Mouse (Mus musculus): Measurements from ENCODE around the gene Slfnl1. TPM values are rescaled to one million over a fixed set of nuclear protein-coding genes. Genes with fewer than 3 reads are reported as not detected.

Slfnl1 gene
- 0.11 and 0.14 TPM in 2 replicates for polyA plus RNA-seq (2014; fragmentation: Nextera tagmentation; extraction: Ambion mirVana)

DNA sequence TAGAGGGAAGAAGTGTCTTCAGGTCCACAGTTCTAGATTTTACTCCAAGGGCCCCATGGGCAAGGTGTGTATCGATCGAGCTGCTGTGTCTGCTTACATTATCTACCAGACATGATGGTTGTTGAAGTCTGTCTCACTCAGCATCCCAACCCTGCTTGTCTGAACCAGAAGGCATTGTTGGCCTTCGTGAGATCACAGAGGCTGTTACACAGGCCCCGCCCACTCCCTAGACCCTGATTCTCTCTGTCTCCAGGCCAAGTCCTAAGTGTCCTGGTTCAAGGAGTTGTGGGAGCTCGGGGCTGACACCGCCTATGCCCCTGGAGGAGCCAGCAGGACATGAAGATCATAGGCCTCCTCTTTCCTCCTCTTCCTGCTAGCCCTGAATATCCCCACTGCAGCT lies at the start of gene Slfnl1:
TSS of gene Slfnl1 (plus strand) at position 246 of the 400 bp plus-strand sequence.
- Histone ChIP-seq H3K9me3 (ENCODE audit: low read depth, low read length) (no peaks in the 10 kb centered on the region), H3K9ac (no peak within 1 kb of the TSS), H3K27me3 (ENCODE audit: insufficient read depth, low read length) (no peaks in the 10 kb centered on the region), H3K27ac (ENCODE audit: low read depth) (no peak within 1 kb of the TSS), H3K36me3 (ENCODE audit: insufficient read depth) (peaks cover 47% of the 10 kb centered on the region), H3K4me3 (ENCODE audit: low read depth, low read length) (no peak within 1 kb of the TSS), H3K4me2 (no peak within 1 kb of the TSS), H3K4me1 (ENCODE audit: insufficient read depth) (no peaks in the 10 kb centered on the region)
- DNase-seq, result no peak
- 84% methylated on average over 6 of the region's 6 CpGs for WGBS
- no peak for TF ChIP-seq CTCF (IDR thresholded peaks at IDR 0.05; ENCODE audit: low read depth)
- ATAC-seq (ENCODE audit: insufficient read depth), result no peak

- no peak overlapping the region; the same call in 1 of the 2 replicates for H3K9ac ChIP-seq
- ATAC-seq (ENCODE audit: insufficient read depth) (no peak), DNase-seq (peak; percentile 40)
- TF ChIP-seq CTCF (IDR thresholded peaks at IDR 0.05; ENCODE audit: low read depth), result no peak
- H3K4me2 ChIP-seq, result no peak overlapping the region
- no peak overlapping the region for H3K4me3 ChIP-seq (ENCODE audit: low read depth, low read length)
- H3K27me3 ChIP-seq (ENCODE audit: insufficient read depth, low read length), result no peaks in the 10 kb centered on the region
- WGBS, result 18% methylated on average over 1 of the region's 1 CpGs
- H3K4me1 ChIP-seq (ENCODE audit: insufficient read depth), result no peaks in the 10 kb centered on the region
- peaks cover 26% of the 10 kb centered on the region for H3K36me3 ChIP-seq (ENCODE audit: insufficient read depth)
- no peaks in the 10 kb centered on the region for H3K9me3 ChIP-seq (ENCODE audit: low read depth, low read length)
- H3K27ac ChIP-seq (ENCODE audit: low read depth), result peak overlapping the region; percentile 30; the same call in 1 of the 2 replicates
Measured at GRCm38 (mm10) chr4:120487707-120488106, 44.3 kb upstream of the Slfnl1 start.

GRCm38 (mm10) chr4:120506955-120507354 lies 25.1 kb upstream of the Slfnl1 start:
- DNase-seq, result no peak
- H3K27ac ChIP-seq (ENCODE audit: low read depth), result no peak overlapping the region
- H3K9me3 ChIP-seq (ENCODE audit: low read depth, low read length), result no peaks in the 10 kb centered on the region
- no peak overlapping the region for H3K9ac ChIP-seq
- peaks cover 41% of the 10 kb centered on the region; the same call in 1 of the 2 replicates for H3K36me3 ChIP-seq (ENCODE audit: insufficient read depth)
- WGBS, result 79% methylated on average over 1 of the region's 1 CpGs
- no peak overlapping the region for H3K4me3 ChIP-seq (ENCODE audit: low read depth, low read length)
- no peak overlapping the region for H3K4me2 ChIP-seq
- no peaks in the 10 kb centered on the region for H3K27me3 ChIP-seq (ENCODE audit: insufficient read depth, low read length)
- ATAC-seq (ENCODE audit: insufficient read depth), result no peak
- no peak for TF ChIP-seq CTCF (IDR thresholded peaks at IDR 0.05; ENCODE audit: low read depth)
- no peaks in the 10 kb centered on the region for H3K4me1 ChIP-seq (ENCODE audit: insufficient read depth)

DNA sequence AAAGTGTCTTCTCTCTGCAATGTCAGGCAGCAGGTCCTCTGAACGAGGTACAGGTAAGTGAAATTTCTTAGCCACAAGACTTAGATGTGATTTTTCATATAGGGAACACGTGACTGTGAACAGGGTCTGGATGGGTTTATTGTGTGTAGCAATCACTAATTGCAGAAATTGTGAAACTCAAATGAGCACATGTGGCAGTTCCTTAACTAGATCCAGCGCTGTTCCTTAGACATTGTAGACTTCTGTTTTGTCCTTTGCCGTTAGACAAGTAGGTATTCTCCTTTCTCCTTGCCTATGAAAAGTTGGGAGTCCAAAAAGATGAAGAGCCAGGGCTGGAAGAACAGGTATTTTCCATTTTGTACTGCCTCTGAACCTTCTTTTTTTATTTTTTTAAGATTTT lies 20.8 kb upstream of the Slfnl1 start:
- Histone ChIP-seq H3K9ac (no peak overlapping the region), H3K27me3 (ENCODE audit: insufficient read depth, low read length) (no peaks in the 10 kb centered on the region), H3K27ac (ENCODE audit: low read depth) (no peak overlapping the region), H3K9me3 (ENCODE audit: low read depth, low read length) (no peaks in the 10 kb centered on the region), H3K36me3 (ENCODE audit: insufficient read depth) (peaks cover 52% of the 10 kb centered on the region; the same call in 1 of the 2 replicates), H3K4me2 (no peak overlapping the region), H3K4me1 (ENCODE audit: insufficient read depth) (no peaks in the 10 kb centered on the region), H3K4me3 (ENCODE audit: low read depth, low read length) (no peak overlapping the region)
- no peak for DNase-seq
- WGBS, result 95% methylated on average over 4 of the region's 4 CpGs
- TF ChIP-seq CTCF (IDR thresholded peaks at IDR 0.05; ENCODE audit: low read depth), result no peak
- ATAC-seq (ENCODE audit: insufficient read depth), result no peak

GRCm38 (mm10) chr4:120514366-120514765 lies 17.7 kb upstream of the Slfnl1 start:
- Histone ChIP-seq H3K36me3 (ENCODE audit: insufficient read depth) (peaks cover 52% of the 10 kb centered on the region), H3K9ac (no peak overlapping the region), H3K9me3 (ENCODE audit: low read depth, low read length) (no peaks in the 10 kb centered on the region), H3K4me1 (ENCODE audit: insufficient read depth) (no peaks in the 10 kb centered on the region), H3K27me3 (ENCODE audit: insufficient read depth, low read length) (no peaks in the 10 kb centered on the region), H3K4me2 (no peak overlapping the region), H3K27ac (ENCODE audit: low read depth) (no peak overlapping the region), H3K4me3 (ENCODE audit: low read depth, low read length) (no peak overlapping the region)
- TF ChIP-seq CTCF (IDR thresholded peaks at IDR 0.05; ENCODE audit: low read depth), result no peak
- ATAC-seq (ENCODE audit: insufficient read depth) (no peak), DNase-seq (no peak)
- WGBS, result 90% methylated on average over 2 of the region's 2 CpGs

- H3K27me3 ChIP-seq (ENCODE audit: insufficient read depth, low read length), result no peaks in the 10 kb centered on the region
- peak; percentile 35; the same call in 1 of the 2 replicates for ATAC-seq (ENCODE audit: insufficient read depth)
- H3K9ac ChIP-seq, result no peak overlapping the region
- no peak overlapping the region for H3K4me2 ChIP-seq
- H3K36me3 ChIP-seq (ENCODE audit: insufficient read depth), result peaks cover 54% of the 10 kb centered on the region
- WGBS, result 85% methylated on average over 7 of the region's 7 CpGs
- no peak overlapping the region for H3K4me3 ChIP-seq (ENCODE audit: low read depth, low read length)
- H3K27ac ChIP-seq (ENCODE audit: low read depth), result no peak overlapping the region
- no peak for TF ChIP-seq CTCF (IDR thresholded peaks at IDR 0.05; ENCODE audit: low read depth)
- peak; percentile 8 for DNase-seq
- no peaks in the 10 kb centered on the region for H3K4me1 ChIP-seq (ENCODE audit: insufficient read depth)
- H3K9me3 ChIP-seq (ENCODE audit: low read depth, low read length), result no peaks in the 10 kb centered on the region
Measured at GRCm38 (mm10) chr4:120516491-120516890, 15.5 kb upstream of the Slfnl1 start.

GRCm38 (mm10) chr4:120516907-120517306 lies 15.1 kb upstream of the Slfnl1 start:
- DNase-seq, result no peak
- Histone ChIP-seq H3K9me3 (ENCODE audit: low read depth, low read length) (no peaks in the 10 kb centered on the region), H3K4me1 (ENCODE audit: insufficient read depth) (no peaks in the 10 kb centered on the region), H3K36me3 (ENCODE audit: insufficient read depth) (peaks cover 54% of the 10 kb centered on the region), H3K4me3 (ENCODE audit: low read depth, low read length) (no peak overlapping the region), H3K4me2 (no peak overlapping the region), H3K27me3 (ENCODE audit: insufficient read depth, low read length) (no peaks in the 10 kb centered on the region), H3K9ac (no peak overlapping the region), H3K27ac (ENCODE audit: low read depth) (no peak overlapping the region)
- 82% methylated on average over 7 of the region's 7 CpGs for WGBS
- ATAC-seq (ENCODE audit: insufficient read depth), result no peak
- no peak for TF ChIP-seq CTCF (IDR thresholded peaks at IDR 0.05; ENCODE audit: low read depth)

Data from lung, embryonic 14.5 days (tissue).